Mouse (Mus musculus) kidney, adult 2 months (tissue): ENCODE measurements around the gene Ptpn11. TPM values are rescaled to one million over a fixed set of nuclear protein-coding genes. Genes with fewer than 3 reads are reported as not detected.

Experiments
- DNase-seq: peaks from one replicate; pipeline ENCODE4 v3.0.0; 2021
- H3K27ac ChIP-seq: fragments of 200-500 bp; 2 replicates; pipeline ENCODE4 v1.5.1; 2012; ENCODE audit warnings: low read depth, low read length, control low read depth, inconsistent platforms; ENCODE audit not compliant: insufficient read depth
- H3K27me3 ChIP-seq: fragments of 200-500 bp; replicated peaks from 2 replicates; pipeline ENCODE4 v1.6.1; 2012; ENCODE audit warnings: mild to moderate bottlenecking, moderate library complexity, low read length, inconsistent platforms; ENCODE audit not compliant: control insufficient read depth, insufficient read depth
- H3K36me3 ChIP-seq: fragments of 200-500 bp; 2 replicates; pipeline ENCODE4 v1.6.1; 2012; ENCODE audit warnings: mild to moderate bottlenecking, moderate library complexity, low read length, inconsistent platforms; ENCODE audit not compliant: control insufficient read depth, insufficient read depth
- H3K4me1 ChIP-seq: fragments of 200-500 bp; 2 replicates; pipeline ENCODE4 v1.6.1; 2011; ENCODE audit warnings: low read length; ENCODE audit not compliant: control insufficient read depth, insufficient read depth
- H3K4me3 ChIP-seq: fragments of 200-500 bp; 2 replicates; pipeline ENCODE4 v1.5.1; 2011; ENCODE audit warnings: mild to moderate bottlenecking, low read depth, low read length, control low read depth; ENCODE audit not compliant: insufficient read depth
- CTCF ChIP-seq: fragments of 200-500 bp; conservative IDR thresholded peaks from 2 replicates; pipeline ENCODE4 v1.5.1; 2011; ENCODE audit warnings: low read depth, mild to moderate bottlenecking, control low read depth, low read length, moderate library complexity, mixed read lengths; ENCODE audit not compliant: insufficient read depth, insufficient read length
- POLR2A ChIP-seq: fragments of 200-500 bp; IDR thresholded peaks from one replicate; pipeline ENCODE4 v1.6.1; 2011; ENCODE audit warnings: low read depth, low read length, control low read depth
- WGBS: fragments of 180-500 bp; shearing (Covaris S2); methylation state at CpG from one replicate; pipeline ENCODE4 v1.1.7; 2018; 5-methylcytosine and 5-hydroxymethylcytosine counted together
- polyA plus RNA-seq: library from polyadenylated mRNA; depleted of rRNA; stranded (reverse); fragments of >200 nt; gene quantifications from 2 replicates; pipeline ENCODE4 v1.2.3, GENCODE M21; 2012

The Ptpn11 gene
- polyA plus RNA-seq, 1 experiment = 32.4 TPM

DNA sequence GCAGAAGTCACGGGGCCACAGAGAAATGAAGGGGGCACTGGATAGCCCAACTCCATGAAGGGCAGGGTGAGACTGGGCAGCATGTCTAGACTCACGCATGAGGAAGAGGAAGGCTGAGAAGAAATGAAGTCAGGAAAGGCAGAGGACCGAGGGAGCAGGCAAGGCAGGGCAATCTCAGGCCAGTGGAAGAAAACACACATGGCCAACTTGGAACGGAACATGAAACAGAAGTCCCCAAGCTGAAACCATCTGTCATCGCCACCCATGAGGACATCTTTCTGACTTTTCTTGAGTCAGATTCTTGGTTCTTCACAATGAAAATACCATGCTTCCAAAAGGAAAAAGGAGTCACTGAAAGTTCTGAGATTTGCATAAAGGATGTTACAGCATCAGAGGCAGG is 33.7 kb downstream of the Ptpn11 start:
- WGBS = 95% methylated on average over 5 of the region's 5 CpGs
- Histone ChIP-seq H3K27ac (no peak overlapping the region), H3K4me1 (no peaks in the 10 kb centered on the region), H3K4me3 (no peak overlapping the region), H3K36me3 (peaks cover 2% of the 10 kb centered on the region; the same call in 1 of the 2 replicates), H3K27me3 (no peaks in the 10 kb centered on the region)
- TF ChIP-seq CTCF (no peak), POLR2A (no peak)
- DNase-seq = no peak

DNA sequence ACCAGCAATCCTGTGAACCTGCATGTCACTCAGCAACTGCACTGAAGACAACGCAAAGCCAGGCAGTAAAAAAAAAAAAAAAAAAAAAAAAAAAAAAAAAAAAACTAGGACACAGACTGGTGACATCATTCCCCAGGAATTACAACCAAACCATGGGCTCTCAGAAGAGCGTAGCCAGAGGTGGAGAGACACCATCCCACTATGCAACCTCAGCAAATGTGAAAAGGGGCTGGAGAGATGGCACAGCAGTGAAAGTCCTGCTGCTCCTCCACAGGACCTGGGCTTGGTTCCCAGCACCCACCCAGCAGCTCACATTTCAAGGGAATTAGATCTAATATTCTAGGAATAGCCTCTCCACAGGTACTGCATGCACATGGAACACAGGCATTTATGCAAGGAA is 34.2 kb downstream of the Ptpn11 start:
- no peak overlapping the region for H3K27ac ChIP-seq
- DNase-seq = no peak
- no peak overlapping the region for H3K4me3 ChIP-seq
- H3K27me3 ChIP-seq = no peaks in the 10 kb centered on the region
- TF ChIP-seq POLR2A (no peak), CTCF (no peak)
- 39% methylated on average over 2 of the region's 2 CpGs for WGBS
- H3K36me3 ChIP-seq = peaks cover under 1% of the 10 kb centered on the region
- H3K4me1 ChIP-seq = no peaks in the 10 kb centered on the region

DNA sequence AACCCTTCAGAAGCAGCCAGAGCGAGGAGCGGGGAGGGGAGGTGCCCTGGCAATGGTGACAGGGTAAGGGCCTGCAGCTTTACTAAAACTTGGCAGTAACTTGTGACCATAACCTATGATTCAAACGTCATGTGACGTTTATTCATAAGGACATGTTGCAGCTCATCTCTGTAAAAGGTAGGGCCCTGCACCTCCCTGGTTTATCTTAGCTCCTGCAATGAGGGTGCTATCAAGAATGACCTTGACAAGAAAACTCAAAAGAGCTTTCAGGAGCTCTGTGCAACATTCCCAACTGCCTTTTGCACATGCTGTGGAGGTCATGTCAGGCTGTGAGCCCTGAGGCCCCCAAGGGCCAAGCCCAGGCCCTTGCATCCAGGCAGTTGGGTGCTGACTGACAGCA is 35.1 kb downstream of the Ptpn11 start:
- WGBS = 93% methylated on average over 4 of the region's 4 CpGs
- no peak for DNase-seq
- H3K27me3 ChIP-seq = no peaks in the 10 kb centered on the region
- TF ChIP-seq POLR2A (no peak), CTCF (no peak)
- H3K27ac ChIP-seq = no peak overlapping the region
- H3K4me3 ChIP-seq = no peak overlapping the region
- H3K4me1 ChIP-seq = no peaks in the 10 kb centered on the region
- no peaks in the 10 kb centered on the region; the same call in 1 of the 2 replicates for H3K36me3 ChIP-seq

DNA sequence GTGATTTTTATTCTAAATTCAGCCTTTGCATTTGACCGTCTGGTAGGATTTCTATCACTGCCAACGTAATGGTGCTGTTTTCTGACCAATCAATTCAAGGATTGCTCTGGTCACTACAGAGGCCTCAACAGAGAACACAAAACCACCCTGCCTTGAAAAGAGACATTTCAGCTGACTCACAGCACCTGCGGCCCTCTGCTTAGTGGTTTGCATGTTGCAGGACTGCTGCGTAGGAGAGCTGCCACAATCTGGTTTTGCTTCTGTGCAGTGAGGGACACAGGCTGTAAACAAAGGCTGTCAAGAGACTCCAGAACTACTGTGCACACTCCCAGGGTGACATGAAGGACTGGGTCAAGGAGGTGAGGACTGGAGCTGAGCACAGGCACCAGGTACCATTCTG is 40.5 kb downstream of the Ptpn11 start:
- H3K27ac ChIP-seq = no peak overlapping the region
- WGBS = 82% methylated on average over 4 of the region's 4 CpGs
- H3K27me3 ChIP-seq = no peaks in the 10 kb centered on the region
- no peaks in the 10 kb centered on the region; the same call in 1 of the 2 replicates for H3K36me3 ChIP-seq
- TF ChIP-seq CTCF = no peak
- no peak overlapping the region for H3K4me3 ChIP-seq
- peaks cover 11% of the 10 kb centered on the region for H3K4me1 ChIP-seq
- DNase-seq = no peak

DNA sequence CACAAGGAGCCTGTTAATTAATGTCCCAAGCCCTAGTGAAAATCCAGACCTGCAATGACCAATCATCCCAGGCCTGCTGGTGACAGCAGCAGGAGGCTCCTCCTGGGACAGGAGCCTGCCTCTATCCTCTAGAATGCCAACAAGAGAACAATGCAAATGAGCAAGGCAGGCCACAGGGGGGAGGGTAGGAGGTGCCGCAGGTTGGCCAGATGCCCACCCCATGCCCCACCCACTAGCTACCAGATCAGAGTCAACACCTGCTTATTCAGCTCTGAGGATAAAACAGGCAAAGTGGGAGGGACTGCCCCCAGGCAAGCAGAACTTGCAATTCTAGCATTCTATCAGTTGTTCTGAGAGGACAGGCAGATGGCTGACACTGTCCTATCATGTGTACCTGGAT is 42.0 kb downstream of the Ptpn11 start:
- TF ChIP-seq POLR2A (no peak), CTCF (no peak)
- Histone ChIP-seq H3K4me3 (no peak overlapping the region), H3K4me1 (peaks cover 20% of the 10 kb centered on the region), H3K36me3 (no peaks in the 10 kb centered on the region; the same call in 1 of the 2 replicates), H3K27me3 (no peaks in the 10 kb centered on the region), H3K27ac (no peak overlapping the region)
- WGBS = 22% methylated on average over 1 of the region's 1 CpGs
- peak; percentile 85 for DNase-seq

DNA sequence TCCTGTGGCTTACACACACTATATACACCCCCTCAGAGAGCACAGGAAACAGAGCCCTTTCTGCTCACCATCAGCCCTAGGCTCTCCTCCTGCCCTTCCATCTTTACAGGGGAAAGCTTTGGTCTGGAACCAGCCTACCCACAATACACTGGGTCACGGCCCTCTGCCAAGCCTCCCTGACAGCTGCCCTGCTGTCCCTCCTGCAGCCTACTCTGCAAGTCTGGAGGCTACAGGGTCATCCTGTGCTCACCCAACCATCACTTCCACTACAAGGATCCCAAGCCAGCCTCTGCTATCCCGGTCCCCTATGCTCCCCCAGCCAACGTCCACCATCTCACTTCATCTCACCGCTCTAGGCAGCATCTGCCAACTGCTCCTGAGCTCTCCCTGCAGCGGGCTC is 44.9 kb downstream of the Ptpn11 start:
- no peaks in the 10 kb centered on the region for H3K27me3 ChIP-seq
- DNase-seq = peak; percentile 93
- H3K4me3 ChIP-seq = no peak overlapping the region
- TF ChIP-seq CTCF (no peak), POLR2A (no peak)
- peaks cover 20% of the 10 kb centered on the region for H3K4me1 ChIP-seq
- peaks cover 1% of the 10 kb centered on the region; the same call in 1 of the 2 replicates for H3K36me3 ChIP-seq
- WGBS = 42% methylated on average over 5 of the region's 5 CpGs
- no peak overlapping the region for H3K27ac ChIP-seq

DNA sequence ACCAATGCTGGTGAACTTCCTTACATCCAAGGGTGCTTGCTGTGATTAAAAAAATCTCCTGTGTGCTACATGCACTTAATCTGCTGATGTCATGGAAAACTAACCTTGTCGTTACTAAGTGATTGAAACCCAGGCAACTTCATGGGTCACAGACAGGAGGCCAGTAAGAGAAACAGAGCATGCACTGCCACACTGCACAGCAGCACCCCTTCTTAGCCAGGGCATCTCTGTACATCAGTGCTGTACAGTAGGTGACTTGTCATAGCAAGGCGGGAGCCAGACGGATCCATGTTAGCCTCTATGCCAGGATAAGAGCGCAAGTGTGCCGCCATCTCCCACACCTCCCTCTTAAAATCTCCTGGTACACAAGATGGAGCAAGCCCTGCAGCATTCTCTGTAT is 45.6 kb downstream of the Ptpn11 start:
- 73% methylated on average over 5 of the region's 5 CpGs for WGBS
- Histone ChIP-seq H3K4me1 (peaks cover 20% of the 10 kb centered on the region), H3K27me3 (no peaks in the 10 kb centered on the region), H3K27ac (0 out of 2 replicates have a peak overlapping the region, but pooled peaks have one; percentile 9), H3K4me3 (no peak overlapping the region), H3K36me3 (peaks cover 1% of the 10 kb centered on the region; the same call in 1 of the 2 replicates)
- peak; percentile 22 for DNase-seq
- TF ChIP-seq POLR2A = no peak
- no peak for TF ChIP-seq CTCF
